Mouse (Mus musculus) embryo, embryonic 10 days (tissue): ENCODE measurements around the gene BC048507.
"Not testable (repeated sequence)": the region's sequence is repeated elsewhere in the genome, so short reads cannot be mapped to it uniquely, and the experiment has no call there.

Source experiments
- DNase-seq: peaks from one replicate; pipeline ENCODE4 v3.0.0-alpha.2; 2015; ENCODE audit warnings: low spot score

Gene BC048507

GRCm38 (mm10) chr13:67863026-67863425, at the start of gene BC048507:
BC048507 (plus strand) TSS chr13:67863326.
- no peak for DNase-seq

- peak; percentile 88 for DNase-seq
These were observed 49.1 kb upstream of the BC048507 start, which contains the start of gene Zfp273 for GRCm38 (mm10) chr13:67813710-67814660. Zfp273 (plus strand) TSS chr13:67813740.

- DNase-seq, result no peak
These were observed 44.5 kb upstream of the BC048507 start for GRCm38 (mm10) chr13:67818636-67819035.

- DNase-seq, result peak; percentile 80
These were observed 32.2 kb upstream of the BC048507 start, which contains the start of gene Gm10037 for GRCm38 (mm10) chr13:67830911-67831336. Gm10037 (plus strand) TSS chr13:67831106.

- DNase-seq, result not testable (repeated sequence)
These were observed 30.0 kb upstream of the BC048507 start for GRCm38 (mm10) chr13:67833137-67833536.

- no peak for DNase-seq
These were observed 19.4 kb upstream of the BC048507 start for GRCm38 (mm10) chr13:67843775-67844118.

- DNase-seq, result peak; percentile 78
These were observed 18.8 kb upstream of the BC048507 start for GRCm38 (mm10) chr13:67844119-67844852.

- DNase-seq, result no peak
These were observed 18.3 kb upstream of the BC048507 start for GRCm38 (mm10) chr13:67844853-67845194.

- no peak for DNase-seq
These were observed 12.8 kb upstream of the BC048507 start for GRCm38 (mm10) chr13:67850361-67850760.

GRCm38 (mm10) chr13:67853130-67853529, 10.0 kb upstream of the BC048507 start:
- no peak for DNase-seq

- DNase-seq, result no peak
These were observed 9.1 kb upstream of the BC048507 start for GRCm38 (mm10) chr13:67853983-67854382.

GRCm38 (mm10) chr13:67857317-67857716, 5.8 kb upstream of the BC048507 start:
- no peak for DNase-seq

GRCm38 (mm10) chr13:67862508-67862907, 618 bp upstream of the BC048507 start:
- DNase-seq, result no peak

- peak; percentile 9 for DNase-seq
These were observed 1.7 kb downstream of the BC048507 start for GRCm38 (mm10) chr13:67864764-67865350.

- DNase-seq, result peak; percentile 9
These were observed 4.8 kb downstream of the BC048507 start for GRCm38 (mm10) chr13:67867899-67868298.

GRCm38 (mm10) chr13:67876049-67876698, 13.0 kb downstream of the BC048507 start:
- not testable (repeated sequence) for DNase-seq

GRCm38 (mm10) chr13:67876699-67877254, 13.7 kb downstream of the BC048507 start:
- no peak for DNase-seq

GRCm38 (mm10) chr13:67883966-67884365, 20.8 kb downstream of the BC048507 start:
- DNase-seq, result no peak

GRCm38 (mm10) chr13:67909759-67910158, 46.6 kb downstream of the BC048507 start:
- no peak for DNase-seq
